Mouse (Mus musculus) MEL-GATA-1-ER (cell line): Measurements from ENCODE around the gene Cebpg.

Experiments
- DNase-seq: peaks from one replicate; pipeline ENCODE4 v3.0.0-alpha.2; 2012; ENCODE audit warnings: low read depth; ENCODE audit errors: extremely low read depth

Gene Cebpg

DNA sequence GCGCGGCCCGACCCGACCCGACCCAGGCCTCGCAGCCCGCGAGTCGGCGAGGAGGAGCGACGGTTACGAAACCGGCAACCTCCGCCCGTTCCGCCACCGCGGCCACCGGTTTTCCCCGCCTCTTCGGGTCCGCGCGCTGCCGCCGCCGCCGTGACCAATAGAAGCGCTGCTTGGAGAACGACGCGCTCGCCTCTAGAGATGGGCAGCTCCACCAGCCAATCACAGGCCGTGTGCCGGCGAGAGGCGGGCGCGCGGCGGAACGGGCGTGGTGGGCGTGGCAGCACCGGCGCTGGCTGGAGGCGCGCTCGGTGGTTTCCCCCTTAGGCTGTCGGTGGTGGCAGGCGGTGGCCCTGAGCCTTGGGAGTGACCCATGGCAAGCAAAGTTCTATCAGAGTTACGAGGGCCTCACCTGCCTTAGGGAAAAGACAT is at the start of gene Cebpg:
Cebpg (minus strand) TSS at position 138 of the 429 bp plus-strand sequence.
- peak; percentile 59 for DNase-seq

DNA sequence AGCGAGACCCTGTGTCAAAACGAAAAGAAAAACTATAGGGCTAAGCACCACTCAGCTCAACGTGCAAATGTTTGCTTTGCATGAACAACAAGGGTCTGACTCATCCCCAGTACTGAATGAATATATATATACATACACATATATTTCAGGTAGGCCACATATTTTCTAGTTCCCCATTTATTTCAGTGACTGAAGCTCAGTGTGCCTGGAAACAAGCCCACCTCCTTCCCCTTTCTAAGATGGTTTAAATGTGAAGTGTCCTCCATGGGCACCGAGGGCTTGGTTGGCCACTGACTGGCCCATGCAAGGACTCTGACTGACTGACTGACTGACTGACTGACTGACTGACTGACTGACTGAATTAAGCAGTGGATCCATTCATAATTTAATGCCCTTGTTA is 43.2 kb upstream of the Cebpg start:
- DNase-seq, result no peak

DNA sequence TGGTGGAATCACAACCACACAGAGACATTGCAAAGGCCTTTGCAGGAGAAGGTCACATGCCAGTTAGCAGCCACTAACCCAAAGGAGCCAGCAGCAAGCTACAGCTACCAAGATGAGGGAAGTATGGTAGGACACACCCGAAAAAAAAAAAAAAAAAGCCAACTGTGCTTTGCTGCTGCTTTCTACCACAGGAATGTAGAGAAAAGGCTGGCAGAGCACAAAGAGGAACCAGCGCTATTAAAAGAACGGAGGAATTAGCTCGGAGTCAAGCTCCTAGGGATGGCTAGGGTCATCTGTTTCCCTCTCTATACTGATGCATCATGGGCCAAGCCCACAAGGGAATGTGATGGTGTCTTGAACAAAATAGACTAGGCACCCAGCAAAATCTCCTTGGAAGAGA is 42.4 kb upstream of the Cebpg start:
- no peak for DNase-seq

DNA sequence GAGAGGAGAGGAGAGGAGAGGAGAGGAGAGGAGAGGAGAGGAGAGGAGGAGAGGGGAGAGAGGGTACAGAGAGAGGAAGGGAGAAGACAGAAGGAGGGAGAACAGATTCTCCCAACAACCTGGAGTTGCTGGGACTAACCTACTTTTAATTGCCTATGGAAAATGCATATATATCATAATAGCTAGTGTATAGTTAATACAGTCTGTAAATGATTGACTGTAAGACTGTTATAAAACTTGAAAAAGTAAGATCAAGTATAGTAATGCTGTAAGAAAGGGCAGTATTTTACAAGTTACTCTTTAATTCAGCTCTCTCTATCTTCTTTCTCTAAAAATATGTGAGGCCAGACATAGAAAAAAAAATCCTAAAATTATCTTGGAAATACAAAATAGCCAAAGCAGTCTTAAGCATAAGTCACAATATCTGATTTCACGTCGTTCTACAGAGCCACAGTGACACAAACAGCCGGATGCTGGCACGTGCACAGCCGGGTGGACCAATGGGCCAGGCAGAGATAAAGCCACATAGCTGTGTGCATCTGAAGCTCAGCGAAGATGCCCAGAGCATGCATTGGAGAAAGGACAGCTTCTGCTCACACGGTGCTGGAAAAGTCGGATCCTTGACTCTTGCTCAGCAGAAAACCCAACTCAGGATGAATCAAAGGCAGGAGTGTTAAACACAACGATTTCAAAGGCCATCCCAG is 38.8 kb upstream of the Cebpg start:
- no peak for DNase-seq

DNA sequence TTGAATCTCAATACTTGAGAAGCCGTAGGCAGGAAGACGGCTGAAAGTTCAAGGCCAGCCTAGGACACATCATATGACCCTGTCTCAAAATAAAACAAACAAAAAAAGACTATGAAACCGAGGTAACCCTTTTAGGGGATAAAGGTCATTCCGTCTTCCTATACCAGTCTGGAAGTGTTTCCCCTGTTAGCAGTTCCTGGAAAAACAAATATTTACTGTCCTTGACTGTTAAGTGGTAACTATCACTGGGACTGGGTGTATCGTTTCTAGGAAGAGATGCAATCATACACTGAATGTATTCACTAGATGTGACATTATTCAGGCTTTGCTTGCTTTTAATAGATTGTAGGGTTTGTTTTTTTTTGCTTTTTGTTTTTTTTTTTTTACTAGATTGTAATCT is 34.2 kb upstream of the Cebpg start:
- no peak for DNase-seq

DNA sequence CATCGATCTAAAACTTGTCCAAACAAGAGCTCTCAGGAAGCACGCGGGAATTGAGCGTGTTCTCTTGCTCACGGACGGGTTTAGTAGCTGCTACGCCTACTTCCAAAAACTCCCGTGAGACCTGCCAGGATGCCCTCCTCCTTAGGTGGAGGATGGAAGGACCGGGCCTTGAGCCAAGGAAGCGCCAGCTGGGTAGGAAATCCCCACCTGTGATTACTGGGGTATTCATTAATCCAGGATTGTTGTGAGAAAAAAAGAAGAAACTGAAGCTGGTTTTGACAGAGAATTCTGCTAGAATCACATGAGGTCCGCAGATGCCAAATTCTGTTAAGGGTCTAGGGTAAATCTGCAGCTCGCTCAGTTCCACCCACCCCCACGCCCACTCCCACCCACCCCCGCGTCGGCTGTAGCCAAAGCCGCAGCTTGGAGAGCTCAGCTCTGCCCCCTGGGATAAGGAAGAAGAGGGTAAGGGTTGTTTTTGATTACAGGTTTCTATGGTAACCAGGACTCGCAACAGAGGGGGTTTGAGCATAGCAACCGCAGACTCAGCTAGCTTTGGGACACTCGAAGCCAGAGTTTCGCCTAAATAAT is 30.0 kb upstream of the Cebpg start:
- no peak for DNase-seq

DNA sequence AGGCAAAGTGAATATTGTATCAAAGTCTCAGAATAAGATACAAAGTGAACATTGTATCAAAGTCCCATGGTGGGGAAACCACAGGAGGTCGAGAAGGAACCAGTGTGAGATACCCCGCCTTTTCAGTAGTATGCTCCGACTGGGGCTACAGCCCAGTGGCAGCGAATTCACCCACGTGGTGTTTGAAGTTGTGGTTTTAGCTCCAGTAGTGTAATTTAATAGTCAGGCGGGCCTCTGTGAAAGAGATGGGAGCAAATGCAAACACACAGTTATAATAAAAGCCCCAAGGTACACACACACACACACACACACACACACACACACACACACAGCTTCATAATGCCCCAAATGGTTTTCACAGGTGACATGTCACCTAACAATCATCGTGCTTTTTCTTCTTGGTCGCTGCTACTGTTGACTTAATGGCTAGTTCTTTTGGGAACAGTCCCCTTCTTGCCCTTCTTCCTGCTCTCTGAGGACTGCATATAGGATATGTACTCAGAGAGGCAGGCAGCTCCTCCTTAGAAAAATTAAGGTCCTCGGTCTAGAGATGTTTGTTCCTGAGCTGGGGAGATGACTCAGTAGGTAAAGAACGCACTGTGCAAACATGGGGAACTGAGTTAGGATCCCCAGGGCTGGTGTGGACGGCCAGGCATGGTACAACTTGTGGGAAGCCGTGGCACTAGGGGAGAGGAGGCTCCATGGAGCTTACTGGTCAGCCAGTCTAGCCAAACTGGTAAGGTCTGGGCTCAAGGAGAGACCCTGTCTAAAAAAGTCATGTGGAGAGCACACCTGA is 28.4 kb upstream of the Cebpg start:
- DNase-seq, result no peak

DNA sequence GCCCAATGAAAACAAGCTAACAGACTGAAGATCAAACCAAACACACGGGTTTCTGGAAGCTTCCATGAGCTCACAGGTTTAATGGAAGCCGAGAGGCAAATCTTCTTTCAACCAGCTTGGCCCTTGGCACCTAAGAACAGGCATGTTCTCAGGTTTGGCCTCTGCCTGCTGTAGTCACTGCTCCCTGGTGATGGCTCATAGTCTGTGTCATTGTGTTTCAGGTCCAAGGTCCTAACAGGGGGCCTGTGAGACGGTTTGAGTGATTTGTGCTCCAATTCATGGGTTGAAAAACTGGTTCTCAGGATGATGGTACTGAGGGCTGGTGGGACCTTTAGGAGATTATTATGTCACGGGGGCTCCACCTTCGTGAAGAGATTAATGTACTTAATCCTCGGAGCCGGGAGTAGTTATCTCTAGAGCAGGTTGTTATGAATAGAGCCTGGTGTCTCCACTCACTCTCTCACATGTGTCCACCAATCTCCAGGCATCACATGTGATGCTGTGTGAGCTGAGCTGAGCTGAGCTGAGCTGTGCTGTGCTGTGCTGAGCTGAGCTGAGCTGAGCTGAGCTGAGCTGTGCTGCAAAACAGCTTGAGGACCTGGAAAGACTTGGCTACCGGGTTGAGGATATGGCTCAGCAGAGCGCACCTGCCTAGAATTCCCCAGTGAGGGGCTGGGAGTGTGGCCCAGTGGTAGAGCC is 25.2 kb upstream of the Cebpg start:
- DNase-seq, result no peak

DNA sequence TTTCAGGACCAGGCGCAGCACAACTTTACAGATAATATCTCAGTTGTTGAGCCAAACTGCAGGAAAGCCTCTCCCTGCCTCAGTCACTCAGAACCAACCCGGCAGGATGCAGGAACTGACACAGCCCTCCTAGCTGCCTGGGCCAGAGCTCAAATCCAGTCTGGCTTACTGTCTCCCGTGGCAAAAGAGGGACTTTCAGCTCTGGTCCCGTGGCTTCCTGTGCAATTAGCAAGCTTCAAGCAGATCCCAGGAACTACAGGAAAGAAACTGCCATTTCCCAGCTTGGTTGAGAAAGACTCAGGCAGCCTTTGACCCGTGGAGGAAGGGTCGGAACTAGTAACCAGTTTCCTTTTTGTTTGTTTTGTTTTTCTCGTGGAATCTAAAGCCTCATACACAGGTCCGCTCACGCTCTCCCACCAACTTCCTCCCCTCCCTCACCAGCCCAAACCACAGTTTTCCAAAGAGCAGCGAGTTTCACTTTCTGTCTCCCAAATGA is 24.5 kb upstream of the Cebpg start:
- no peak for DNase-seq

DNA sequence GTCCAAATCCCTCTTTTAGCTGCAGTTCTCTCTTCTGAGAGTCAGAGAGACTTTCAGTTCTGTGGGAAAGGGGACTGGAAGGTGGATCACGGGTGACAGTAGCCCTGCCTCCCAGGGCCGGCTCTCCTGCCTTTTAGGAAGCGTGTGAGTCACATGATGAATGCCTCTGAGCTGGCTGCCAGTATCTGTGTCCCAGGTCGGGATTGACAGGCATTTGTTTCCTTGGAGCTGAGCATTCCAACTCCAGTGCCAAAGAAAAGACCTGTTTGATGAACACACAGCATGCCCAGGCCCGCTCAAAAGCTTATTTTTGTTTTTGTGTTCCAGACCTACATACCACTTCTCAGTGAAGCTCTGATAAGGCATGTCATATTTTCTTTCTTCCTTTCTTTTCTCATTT is 20.3 kb upstream of the Cebpg start:
- DNase-seq, result no peak

DNA sequence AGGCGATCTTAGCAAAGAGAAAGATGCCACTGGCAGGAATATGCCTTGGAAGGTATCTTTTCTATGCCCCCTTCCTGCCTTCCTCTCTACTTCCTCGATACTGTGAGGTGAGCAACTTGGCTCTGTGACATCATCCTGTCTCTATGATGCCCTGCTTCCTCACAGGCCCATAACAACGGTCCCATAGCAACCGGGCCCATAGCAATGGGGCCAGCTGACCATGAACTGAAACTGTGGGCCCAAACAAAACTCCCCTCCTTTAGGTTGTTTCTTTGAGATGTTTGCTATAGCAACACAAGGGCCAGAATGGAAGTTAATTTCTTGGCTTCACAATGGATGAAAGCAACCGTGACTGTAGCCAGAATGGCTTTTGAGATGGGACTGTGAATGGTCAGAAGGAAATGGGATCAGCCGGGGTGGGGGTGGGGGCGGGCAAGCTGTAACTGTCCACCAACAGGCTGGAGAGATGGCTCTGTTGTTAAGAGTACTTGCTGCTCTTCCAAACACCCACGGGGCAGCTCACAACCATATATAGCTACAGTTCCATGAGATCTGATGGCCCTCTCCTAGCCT is 10.4 kb upstream of the Cebpg start:
- DNase-seq, result no peak

DNA sequence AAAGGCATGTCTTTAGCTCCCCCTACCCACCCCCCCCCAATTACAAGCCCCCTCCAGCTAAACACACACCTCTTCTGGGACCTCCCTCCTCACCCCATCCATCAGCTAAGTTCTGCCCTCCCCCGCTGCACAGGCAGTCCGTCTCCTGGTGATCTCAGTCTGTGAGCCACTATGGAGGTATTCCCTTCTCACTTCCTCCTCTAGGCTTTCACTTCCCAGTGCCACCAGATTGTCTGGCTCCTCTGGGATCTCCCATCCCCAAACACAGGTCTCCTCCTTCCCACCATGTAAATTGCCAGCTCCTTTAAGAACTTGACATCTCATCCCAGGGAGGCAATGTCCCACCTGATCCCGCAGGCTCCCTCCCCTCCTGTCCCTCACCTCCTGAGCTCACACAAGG is 9.6 kb upstream of the Cebpg start:
- no peak for DNase-seq

DNA sequence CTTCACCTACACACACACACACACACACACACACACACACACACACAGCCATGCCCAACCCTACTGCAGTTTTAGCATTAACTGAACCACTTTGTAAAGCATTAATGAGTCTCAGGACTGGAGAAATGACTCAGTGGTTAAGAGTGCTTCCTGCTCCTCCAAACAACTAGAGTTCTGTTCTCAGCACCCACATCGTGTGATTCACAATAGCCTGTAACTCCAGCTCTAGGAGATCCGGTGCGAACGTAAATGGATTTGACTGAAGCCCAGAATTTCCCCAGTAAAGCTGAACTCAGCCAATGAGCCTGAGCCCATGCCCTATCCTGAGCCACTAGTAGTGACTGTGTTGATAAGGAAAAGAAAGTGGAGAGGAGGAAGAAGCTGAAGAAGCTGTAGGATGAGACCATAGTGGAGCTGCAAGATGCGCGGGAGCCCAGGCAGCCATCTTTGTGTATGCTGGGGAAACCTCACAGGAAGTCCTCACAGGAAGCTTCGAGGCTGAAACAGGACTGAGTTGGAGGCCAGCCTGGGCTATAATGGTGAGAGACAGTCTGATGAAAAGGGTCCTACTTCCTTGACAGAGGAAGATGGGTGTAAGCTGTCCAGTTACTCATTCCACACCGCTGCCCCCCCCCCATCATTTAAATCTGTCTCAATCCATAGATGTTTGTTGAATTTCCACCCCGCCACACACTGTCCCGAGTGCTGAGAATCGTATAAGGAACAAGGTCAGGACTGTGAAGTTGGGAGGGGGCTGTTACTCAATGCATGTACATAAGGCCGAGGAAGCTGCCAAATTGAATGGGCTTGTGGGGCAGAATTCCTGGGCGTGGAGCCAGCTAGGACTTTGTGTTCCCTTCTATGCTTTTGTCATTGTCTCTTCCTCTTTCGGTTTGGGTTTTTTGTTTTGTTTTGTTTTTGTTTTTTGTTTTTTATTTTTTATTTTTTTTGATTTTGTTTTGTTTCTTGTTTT is 8.2 kb upstream of the Cebpg start:
- no peak for DNase-seq

DNA sequence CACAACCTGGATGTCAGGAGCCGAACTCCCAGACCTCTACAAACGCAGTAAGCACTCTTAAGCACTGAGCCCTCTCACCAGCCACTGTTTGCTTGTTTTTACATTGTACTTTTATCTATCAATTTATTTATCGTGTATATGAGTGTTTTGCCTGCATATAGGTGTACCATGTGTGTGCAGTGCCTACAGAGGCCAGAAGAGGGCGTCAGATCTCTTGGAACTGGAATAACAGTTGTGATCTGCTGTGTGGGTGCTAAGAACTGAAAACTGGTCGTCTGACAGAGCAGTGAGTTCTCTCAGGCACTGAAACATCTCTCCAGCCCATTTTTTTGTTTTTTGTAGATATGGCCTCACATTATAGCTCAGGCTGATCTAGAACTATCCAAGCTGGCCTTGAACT is 3.1 kb upstream of the Cebpg start:
- DNase-seq, result no peak

DNA sequence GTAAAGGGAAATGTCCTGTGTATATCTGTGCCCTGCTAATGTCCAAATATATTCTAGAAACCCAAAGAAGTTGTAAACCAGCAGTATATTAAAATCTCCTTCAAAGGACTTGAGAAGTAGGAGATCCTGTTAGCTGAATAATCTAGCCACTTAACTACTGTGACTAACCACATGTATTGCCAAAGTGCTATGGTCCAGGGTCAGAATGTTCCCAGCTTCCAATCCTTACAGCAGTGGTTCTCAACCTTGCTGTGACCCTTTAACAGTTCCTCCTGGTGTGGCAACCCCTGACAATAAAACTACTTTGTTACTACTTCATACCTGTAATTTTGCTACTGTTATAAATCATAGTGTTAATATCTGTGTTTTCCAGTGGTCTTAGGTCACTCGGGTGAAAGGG is 2.0 kb upstream of the Cebpg start:
- DNase-seq, result no peak

DNA sequence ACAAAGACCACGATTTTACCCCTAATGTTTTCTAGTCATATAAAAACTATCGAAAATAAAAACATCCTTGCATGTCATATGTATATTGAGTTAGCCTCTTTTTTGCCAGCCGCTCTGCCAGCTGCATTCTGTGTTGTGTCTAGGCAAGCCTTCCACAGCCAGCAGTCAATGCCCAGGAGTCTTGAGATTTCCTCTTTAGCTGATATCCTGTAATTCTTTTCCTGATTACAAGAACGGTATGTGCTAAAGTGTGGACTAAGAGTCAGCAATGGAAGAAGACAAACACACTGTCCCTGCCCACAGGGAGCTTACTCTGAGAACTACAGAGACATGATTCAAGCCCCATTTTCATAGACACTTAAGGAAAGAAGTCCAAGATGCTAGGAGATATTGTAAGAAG is 1.2 kb upstream of the Cebpg start:
- DNase-seq, result no peak

DNA sequence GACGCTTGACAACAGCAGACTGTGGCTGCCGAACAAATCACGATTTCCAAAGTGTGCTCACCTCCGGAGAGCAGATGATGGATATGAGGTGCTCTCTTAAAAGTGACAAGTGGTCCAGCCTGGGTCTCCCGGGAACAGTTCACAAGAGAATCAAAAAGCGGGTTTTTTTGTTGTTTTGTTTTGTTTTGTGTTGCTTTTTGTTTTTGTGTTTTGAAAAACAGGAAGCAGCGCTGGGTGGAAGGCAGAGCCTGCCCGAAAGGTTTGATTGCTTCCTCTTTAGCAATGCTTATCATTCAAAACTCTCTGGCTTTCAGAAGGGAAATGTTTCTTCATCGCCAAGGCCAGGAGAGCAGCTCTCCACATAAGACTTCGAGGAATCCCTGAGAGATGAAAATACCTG is 626 bp upstream of the Cebpg start:
- peak; percentile 78 for DNase-seq

DNA sequence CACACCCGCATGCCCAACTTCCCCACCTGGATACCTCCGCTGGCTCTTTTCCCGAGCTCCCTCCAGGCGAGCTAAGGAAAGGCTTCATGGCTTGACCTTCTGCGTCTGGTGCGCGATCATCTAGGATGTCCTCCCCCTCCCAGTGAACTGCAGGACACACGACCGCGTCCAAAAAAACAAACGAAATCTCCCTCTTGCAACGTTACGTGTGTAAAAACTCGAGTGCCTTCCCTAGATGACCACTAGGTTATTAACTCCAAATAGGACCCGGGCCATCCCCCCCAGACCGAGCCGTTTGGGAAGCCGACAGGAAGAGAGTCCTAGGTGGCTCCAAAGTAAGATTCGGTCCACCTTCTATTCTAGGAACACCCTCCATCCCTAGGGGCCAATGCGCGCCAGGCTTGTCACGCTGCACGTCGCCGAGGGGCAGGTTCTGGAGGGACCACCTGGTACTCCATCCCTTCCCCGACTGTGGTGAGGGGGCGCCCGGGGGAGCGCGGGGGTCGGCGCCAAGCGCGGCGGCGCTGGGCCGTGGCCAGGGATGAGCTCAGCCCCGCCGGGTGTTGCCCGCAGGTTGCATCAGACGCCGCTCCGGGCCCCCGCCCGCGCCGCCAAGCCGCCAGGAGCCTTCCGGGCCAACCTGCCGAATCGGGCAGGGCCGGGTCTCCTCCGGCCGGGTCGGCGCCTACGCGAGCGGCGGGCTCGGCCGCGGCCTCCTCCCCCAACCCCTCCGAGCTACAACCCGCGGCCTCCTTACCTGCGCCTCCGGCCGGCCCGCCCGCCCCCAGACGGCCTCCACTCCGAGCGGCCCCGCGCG is 546 bp downstream of the Cebpg start:
- no peak for DNase-seq

DNA sequence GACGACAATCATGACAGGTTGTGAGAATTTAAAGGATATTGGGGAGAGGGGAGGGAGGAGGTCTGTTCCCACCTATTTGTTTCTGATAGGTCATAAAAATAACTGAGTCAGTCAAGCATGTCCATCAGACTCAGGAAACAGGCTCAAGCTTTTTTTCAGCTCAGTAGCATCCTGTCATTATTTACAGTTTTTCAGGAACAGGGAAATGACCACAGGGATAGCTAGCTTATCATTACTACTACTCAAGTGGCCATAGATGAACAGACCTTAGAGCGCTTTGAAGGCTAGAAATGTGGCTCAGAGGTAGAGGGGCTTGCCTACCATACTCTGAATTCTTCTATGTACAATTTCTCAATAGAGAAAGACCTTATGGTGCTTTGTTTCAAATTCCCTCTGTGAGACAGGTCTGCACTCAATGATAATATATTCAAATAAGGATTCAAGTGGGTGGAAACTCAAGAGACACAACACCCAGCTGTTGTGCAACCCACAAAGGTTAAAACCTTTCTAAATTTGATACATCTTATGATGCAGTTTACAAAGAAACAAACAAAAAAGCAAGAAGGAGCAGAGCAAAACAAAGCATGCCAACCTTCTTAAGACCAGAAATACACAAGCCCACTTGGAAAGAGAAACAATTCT is 1.3 kb downstream of the Cebpg start:
- DNase-seq, result no peak
